Mouse (Mus musculus): Measurements from ENCODE around the gene Serpinb1b.

Gene Serpinb1b

DNA sequence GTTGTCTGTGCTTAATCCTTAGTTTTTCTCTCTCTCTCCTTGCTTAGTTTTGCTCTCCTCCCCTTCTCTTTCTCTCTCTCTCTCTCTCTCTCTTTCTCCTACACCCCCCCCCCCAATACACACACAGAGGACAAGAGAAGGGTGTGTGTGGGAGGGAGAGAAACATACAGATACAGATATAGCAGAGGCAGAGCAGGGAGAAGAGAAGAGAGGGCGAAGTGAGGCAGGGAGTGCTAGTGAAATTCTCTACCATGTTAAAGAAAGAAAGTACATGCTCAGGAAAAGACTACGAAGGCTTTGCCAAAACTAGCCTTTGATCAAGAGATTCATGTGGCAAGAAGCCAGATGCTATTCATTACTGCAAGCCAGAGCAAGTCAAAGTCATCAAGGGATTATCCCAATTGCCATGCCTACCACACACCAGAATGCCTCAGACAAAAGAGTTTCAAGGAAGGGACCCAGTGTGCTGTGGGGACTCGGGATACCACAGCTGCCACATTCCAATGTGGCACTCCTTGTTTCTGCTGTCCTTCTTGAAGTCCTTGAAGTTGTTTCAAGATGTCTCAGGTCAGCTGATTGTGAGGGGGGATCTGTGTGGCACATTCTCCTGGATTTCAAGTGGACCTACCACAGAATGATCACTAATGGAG lies at the start of gene Serpinb1b:
Gene Serpinb1b (plus strand): TSS at position 520 of the 650 bp plus-strand sequence.
- CTCF ChIA-PET: interaction anchor here in 1 of 4 experiments (0.8 kb wide), 1 partner anchor 178 kb away, joined by 3 read pairs; no protein-coding TSS in a partner anchor
- POLR2A ChIA-PET: interaction anchor here in 1 of 4 experiments (0.7 kb wide), 1 partner anchor 174 kb away, joined by 3 read pairs; no protein-coding TSS in a partner anchor

DNA sequence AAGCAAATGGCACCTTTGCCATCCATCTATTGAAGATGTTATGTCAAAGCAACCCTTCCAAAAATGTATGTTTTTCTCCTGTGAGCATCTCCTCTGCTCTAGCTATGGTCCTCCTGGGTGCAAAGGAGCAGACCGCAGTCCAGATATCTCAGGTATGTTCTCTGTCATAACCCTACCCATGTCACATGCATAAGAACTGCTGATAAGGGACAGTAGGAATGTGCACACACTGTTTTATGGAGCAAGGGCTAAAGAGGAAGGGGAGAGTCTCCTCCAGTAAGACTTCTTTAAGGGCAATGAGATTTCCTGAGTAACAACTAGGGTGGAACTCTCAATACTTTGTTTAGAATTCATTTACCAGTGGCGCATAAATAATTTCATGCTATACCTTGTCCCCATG lies 48.9 kb upstream of the Serpinb1b start:
- CTCF ChIA-PET: interaction anchor here in 1 of 4 experiments (1.0 kb wide), 1 partner anchor 45 kb away, joined by 3 read pairs; no protein-coding TSS in a partner anchor
- POLR2A ChIA-PET: interaction anchor here in 2 of 4 experiments (0.6 kb wide), 2 partner anchors 131 to 892 kb away, joined by 3 read pairs; partner anchors contain the start of gene Serpinb1c (in 1 of the 2)

DNA sequence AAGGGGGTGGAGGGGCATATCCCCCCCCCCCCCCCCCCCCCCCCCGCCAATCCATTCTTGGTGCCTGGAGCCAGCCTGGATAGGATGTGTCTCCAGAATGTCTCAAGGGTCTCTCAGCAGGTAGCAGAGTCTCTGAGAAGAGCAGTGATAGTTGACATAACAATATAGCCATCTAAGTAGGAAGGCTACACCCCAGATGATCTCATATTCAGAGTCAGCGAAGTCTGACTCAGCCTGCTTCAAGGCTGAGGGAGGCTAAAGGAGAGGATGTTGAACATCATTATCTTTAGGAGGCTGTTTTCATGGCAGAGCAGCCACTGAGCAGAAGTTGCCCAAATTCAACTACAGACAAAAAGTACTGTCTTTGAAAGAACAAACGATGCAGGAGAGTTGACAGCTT lies 48.1 kb upstream of the Serpinb1b start:
- ChIA-PET POLR2A (interaction anchor here in 3 of 4 experiments (0.5 to 1.0 kb wide), 4 partner anchors 10 to 892 kb away, joined by 3 to 4 read pairs (median 3); partner anchors contain the start of genes Serpinb1c (in 1 of the 3) and Serpinb9 (in 1 of the 3)), CTCF (interaction anchor here in 1 of 4 experiments (1.0 kb wide), 1 partner anchor 44 kb away, joined by 3 read pairs; no protein-coding TSS in a partner anchor)

DNA sequence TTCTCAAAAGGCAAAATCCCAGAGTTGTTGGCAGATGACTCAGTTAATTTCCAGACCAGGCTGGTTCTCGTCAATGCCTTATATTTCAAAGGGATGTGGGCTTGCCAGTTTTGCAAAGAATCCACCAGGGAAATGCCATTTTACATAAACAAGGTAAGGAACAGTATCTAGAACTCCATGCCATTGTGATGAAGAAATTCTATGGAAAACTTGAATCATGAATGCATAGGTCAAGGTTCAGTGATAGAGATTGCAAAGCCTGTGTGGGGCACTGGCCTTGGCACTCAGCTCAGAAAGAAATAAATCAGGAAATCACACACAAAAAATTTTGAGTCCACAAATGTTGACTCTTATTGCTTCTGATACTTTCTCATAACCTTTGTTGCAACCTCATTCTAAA lies 42.9 kb upstream of the Serpinb1b start:
- ChIA-PET POLR2A (no interaction called here), CTCF (no interaction called here)

GRCm38 (mm10) chr13:33043542-33043941 lies 34.8 kb upstream of the Serpinb1b start:
- CTCF ChIA-PET: no interaction called here
- POLR2A ChIA-PET: no interaction called here

GRCm38 (mm10) chr13:33047234-33047633 lies 31.1 kb upstream of the Serpinb1b start:
- ChIA-PET POLR2A (no interaction called here), CTCF (no interaction called here)

DNA sequence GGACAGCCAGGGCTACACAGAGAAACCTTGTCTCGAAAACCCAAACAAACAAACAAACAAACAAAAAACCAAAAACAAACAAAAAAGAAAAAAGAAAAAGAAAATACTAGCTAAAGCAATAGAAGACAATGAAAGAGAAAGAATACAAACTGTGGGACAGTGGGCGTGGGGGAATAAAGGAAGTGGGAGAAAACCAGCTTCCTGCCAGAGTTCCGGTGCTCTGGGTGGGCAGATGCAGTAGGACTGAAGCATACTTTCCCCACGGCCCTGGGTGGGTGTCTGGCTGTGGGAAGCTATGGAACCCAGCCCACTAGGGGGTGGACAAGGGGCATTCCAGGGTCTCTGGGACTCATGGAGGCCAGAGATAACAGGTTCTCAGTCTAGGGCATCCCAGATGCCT lies 30.2 kb upstream of the Serpinb1b start:
- ChIA-PET POLR2A (interaction anchor here in 1 of 4 experiments (1.4 kb wide), 1 partner anchor 21 kb away, joined by 3 read pairs; the partner anchor contains the start of gene Serpinb9b), CTCF (interaction anchor here in 2 of 4 experiments (0.7 to 1.4 kb wide), 2 partner anchors 31 to 44 kb away, joined by 3 to 5 read pairs; no protein-coding TSS in a partner anchor)

- ChIA-PET POLR2A (interaction anchor here in 1 of 4 experiments (0.6 kb wide), 1 partner anchor 86 kb away, joined by 5 read pairs; no protein-coding TSS in a partner anchor), CTCF (interaction anchor here in 1 of 4 experiments (0.6 kb wide), 1 partner anchor 462 kb away, joined by 4 read pairs; no protein-coding TSS in a partner anchor)
Measured at GRCm38 (mm10) chr13:33051697-33052096, 26.7 kb upstream of the Serpinb1b start.

DNA sequence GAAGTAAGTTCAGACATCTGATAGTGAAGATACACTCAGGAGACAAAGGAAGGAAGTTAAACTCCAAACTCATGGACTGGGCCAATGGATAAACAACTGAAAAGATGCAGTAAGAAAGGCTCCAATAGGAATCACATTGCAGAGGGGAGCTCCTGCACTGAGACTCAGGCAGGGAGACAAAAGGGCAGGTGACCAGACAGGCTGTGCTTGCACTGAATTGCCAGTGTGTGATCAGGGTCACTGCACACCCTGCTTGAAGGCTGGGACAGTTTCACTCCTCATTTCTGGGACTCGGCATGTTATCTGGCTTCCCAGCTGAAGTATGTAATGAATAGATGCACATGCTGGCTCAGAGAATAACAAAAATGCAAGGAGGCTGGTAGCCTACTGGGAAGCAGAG lies 15.3 kb upstream of the Serpinb1b start:
- ChIA-PET CTCF (no interaction called here), POLR2A (no interaction called here)

DNA sequence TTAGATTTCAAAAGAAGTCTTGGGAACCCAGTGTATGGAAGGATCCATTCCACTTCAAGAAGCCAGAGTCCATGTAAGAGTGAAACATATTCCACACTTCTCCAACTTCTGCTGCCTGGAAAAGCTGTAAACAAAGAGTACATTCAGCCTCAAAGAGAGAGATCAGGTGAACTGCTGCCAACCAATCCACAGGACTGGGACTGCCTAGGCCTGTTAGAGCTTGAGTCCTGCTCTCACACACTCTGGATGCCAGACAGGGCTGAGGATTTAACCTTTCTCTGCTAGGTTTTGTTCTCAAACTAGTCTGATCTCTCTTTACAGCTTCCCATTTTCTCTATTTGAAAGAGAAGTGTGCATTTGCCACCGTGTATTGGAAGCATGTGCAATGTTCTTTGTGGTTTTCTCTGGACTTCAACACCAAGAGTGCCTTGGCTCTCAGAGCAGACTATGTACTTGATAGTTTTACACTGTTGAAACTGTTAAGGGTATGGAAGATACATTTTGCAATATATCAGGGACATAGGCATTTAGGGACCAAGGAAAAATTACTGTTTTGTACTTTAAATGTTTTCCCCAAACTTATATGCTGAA lies 10.9 kb upstream of the Serpinb1b start:
- CTCF ChIA-PET: no interaction called here

DNA sequence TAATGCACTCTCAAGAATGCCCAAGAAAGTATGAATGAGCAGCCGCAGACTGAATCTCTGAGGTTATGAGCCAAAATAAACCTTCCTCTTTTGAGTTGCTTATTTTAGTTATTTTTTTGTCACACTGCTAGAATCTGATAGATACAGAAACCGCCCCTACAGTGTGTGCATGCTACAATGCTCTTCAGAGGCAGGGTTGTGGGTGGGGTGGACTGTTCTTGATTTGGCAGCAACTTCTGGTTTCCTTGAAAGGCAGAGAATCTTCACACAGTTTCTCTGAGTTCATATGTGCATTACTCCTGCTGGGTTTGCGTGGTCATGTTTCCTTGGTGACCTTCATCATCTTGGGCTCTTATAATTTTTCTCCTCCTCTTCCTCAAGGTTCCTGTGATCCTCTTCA lies 10.2 kb upstream of the Serpinb1b start:
- ChIA-PET POLR2A (no interaction called here), CTCF (no interaction called here)

More for the DNA sequence above, 10.9 kb upstream of the Serpinb1b start:
- POLR2A ChIA-PET: interaction anchor here in 1 of 4 experiments (0.7 kb wide), 1 partner anchor 13 kb away, joined by 4 read pairs; no protein-coding TSS in a partner anchor

GRCm38 (mm10) chr13:33071776-33072175 lies 6.6 kb upstream of the Serpinb1b start:
- ChIA-PET POLR2A (no interaction called here), CTCF (interaction anchor here in 1 of 4 experiments (1.4 kb wide), 1 partner anchor 206 kb away, joined by 4 read pairs; no protein-coding TSS in a partner anchor)

GRCm38 (mm10) chr13:33074029-33074428 lies 4.3 kb upstream of the Serpinb1b start:
- ChIA-PET POLR2A (interaction anchor here in 1 of 4 experiments (0.7 kb wide), 2 partner anchors 150 to 827 kb away, joined by 3 to 5 read pairs; no protein-coding TSS in a partner anchor), CTCF (interaction anchor here (0.6 to 1.9 kb wide), 21 partner anchors 44 to 272 kb away, joined by 3 to 15 read pairs (median 3); partner anchors contain the start of genes D930007J09Rik (in 1 of the 4) and Wrnip1 (in 1 of the 4))

- CTCF ChIA-PET: interaction anchor here in 3 of 4 experiments (0.7 to 1.1 kb wide), 3 partner anchors 72 to 210 kb away, joined by 3 to 5 read pairs (median 4); no protein-coding TSS in a partner anchor
Measured at GRCm38 (mm10) chr13:33076247-33076646, 2.1 kb upstream of the Serpinb1b start.

GRCm38 (mm10) chr13:33077026-33077685 lies 1.2 kb upstream of the Serpinb1b start:
- ChIA-PET CTCF (interaction anchor here in 1 of 4 experiments (1.0 kb wide), 1 partner anchor 73 kb away, joined by 4 read pairs; no protein-coding TSS in a partner anchor), POLR2A (interaction anchor here in 1 of 4 experiments (0.7 kb wide), 1 partner anchor 1078 kb away, joined by 3 read pairs; no protein-coding TSS in a partner anchor)

More at GRCm38 (mm10) chr13:33076247-33076646, 2.1 kb upstream of the Serpinb1b start:
- POLR2A ChIA-PET: no interaction called here

GRCm38 (mm10) chr13:33079391-33079790 lies 1.0 kb downstream of the Serpinb1b start:
- CTCF ChIA-PET: interaction anchor here in 3 of 4 experiments (0.6 to 1.3 kb wide), 10 partner anchors 14 to 935 kb away, joined by 3 to 9 read pairs (median 4); no protein-coding TSS in a partner anchor
- POLR2A ChIA-PET: no interaction called here

DNA sequence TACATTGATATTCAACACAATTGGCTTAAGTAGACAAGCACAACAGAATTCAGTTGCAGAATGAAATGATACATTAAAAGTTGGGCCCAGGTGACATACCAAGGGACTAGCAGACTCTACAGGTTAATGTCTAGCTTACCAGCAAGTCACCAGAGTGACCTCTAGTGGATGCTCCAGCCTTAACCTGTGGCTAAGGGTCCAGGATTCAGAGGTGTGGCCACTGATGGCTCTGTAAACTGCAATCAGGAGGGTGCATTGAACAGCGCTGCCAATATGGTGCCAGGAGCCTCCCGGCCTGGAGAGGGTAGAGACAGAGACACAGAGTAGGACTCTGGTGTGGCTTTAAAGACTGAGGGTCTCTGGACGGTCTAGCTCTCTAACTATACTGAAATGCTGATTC lies 2.0 kb downstream of the Serpinb1b start:
- CTCF ChIA-PET: interaction anchor here (0.5 to 1.8 kb wide), 8 partner anchors 39 to 915 kb away, joined by 3 to 20 read pairs (median 4); no protein-coding TSS in a partner anchor
- POLR2A ChIA-PET: interaction anchor here in 1 of 4 experiments (1.0 kb wide), 1 partner anchor 180 kb away, joined by 3 read pairs; no protein-coding TSS in a partner anchor

DNA sequence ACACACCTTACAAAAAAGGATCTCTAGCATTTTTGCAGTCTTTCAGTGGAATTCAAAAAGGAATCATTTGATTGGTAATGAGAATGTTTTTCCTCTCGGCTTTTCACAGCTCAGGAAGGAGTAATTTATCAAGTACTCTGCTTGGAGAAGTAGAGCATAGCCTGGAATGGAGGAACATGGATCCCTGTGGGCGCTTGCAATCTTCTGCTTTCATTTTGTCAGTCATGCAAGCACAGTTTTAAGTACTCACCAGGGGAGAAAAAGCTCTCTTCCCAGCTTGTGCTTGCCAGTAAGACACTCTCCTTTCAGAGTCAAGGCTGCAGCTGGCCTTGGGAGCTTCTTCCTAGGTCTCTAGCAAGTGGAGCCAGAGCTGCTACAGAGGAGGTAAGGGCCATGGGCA lies 5.5 kb downstream of the Serpinb1b start:
- CTCF ChIA-PET: interaction anchor here in 1 of 4 experiments (1.2 kb wide), 1 partner anchor 184 kb away, joined by 3 read pairs; no protein-coding TSS in a partner anchor
- POLR2A ChIA-PET: no interaction called here
